Mouse (Mus musculus) MEL (cell line): Measurements from ENCODE around the gene Abca17. TPM values are rescaled to one million over a fixed set of nuclear protein-coding genes. Genes with fewer than 3 reads are reported as not detected.

Experiments
- DNase-seq: peaks from one replicate; pipeline ENCODE4 v3.0.0; 2011; ENCODE audit warnings: low read depth, low spot score
- H3K27ac ChIP-seq: 2 replicates; pipeline ENCODE4 v1.5.1; 2012; ENCODE audit warnings: low read depth, mild to moderate bottlenecking, control low read depth, low read length, moderate library complexity; ENCODE audit not compliant: control insufficient read depth
- H3K27me3 ChIP-seq, 2 experiments: fragments of 150-350 bp in 1 of 2; sonication (generic) in 1 of 2; 2 replicates each; pipeline ENCODE4 v1.6.1; 2012; ENCODE audit warnings: low read length in 2 of 2, mild to moderate bottlenecking in 2 of 2, improper control_type of control experiment in 1 of 2, moderate library complexity in 1 of 2; ENCODE audit not compliant: insufficient read depth in 2 of 2, control insufficient read depth in 1 of 2
- H3K36me3 ChIP-seq, 2 experiments: 2 replicates each; pipeline ENCODE4 v1.6.1; 2012 to 2014; ENCODE audit warnings: low read length in 2 of 2, improper control_type of control experiment in 1 of 2, inconsistent platforms in 1 of 2, mild to moderate bottlenecking in 1 of 2; ENCODE audit not compliant: insufficient read depth in 2 of 2, control insufficient read depth in 1 of 2
- H3K4me1 ChIP-seq, 2 experiments: fragments of 150-350 bp in 1 of 2; sonication (generic) in 1 of 2; 2 replicates each; pipeline ENCODE4 v1.6.1; 2012; ENCODE audit warnings: low read length in 2 of 2, improper control_type of control experiment in 1 of 2, mild to moderate bottlenecking in 1 of 2; ENCODE audit not compliant: insufficient read depth in 2 of 2, control insufficient read depth in 1 of 2
- H3K4me3 ChIP-seq, 2 experiments: fragments of 150-350 bp in 1 of 2; sonication (generic) in 1 of 2; 2 replicates each; pipeline ENCODE4 v1.5.1; 2012; ENCODE audit warnings: low read depth in 2 of 2, low read length in 2 of 2, mild to moderate bottlenecking in 2 of 2, moderate library complexity in 2 of 2, control low read depth in 1 of 2, improper control_type of control experiment in 1 of 2; ENCODE audit not compliant: control insufficient read depth in 1 of 2, insufficient read depth in 1 of 2
- H3K79me2 ChIP-seq: 2 replicates; pipeline ENCODE4 v1.6.1; 2012; ENCODE audit warnings: mild to moderate bottlenecking, low read length, moderate library complexity; ENCODE audit not compliant: control insufficient read depth, poor library complexity, insufficient read depth
- H3K9ac ChIP-seq: 2 replicates; pipeline ENCODE4 v1.6.1; 2012; ENCODE audit warnings: low read depth, mild to moderate bottlenecking, control low read depth, low read length, moderate library complexity; ENCODE audit not compliant: control insufficient read depth, poor library complexity, severe bottlenecking
- H3K9me3 ChIP-seq: fragments of 150-350 bp; sonication (generic); replicated peaks from 2 replicates; pipeline ENCODE4 v1.6.1; 2012; ENCODE audit warnings: mild to moderate bottlenecking, low read length, improper control_type of control experiment, moderate library complexity; ENCODE audit not compliant: insufficient read depth
- CHD2 ChIP-seq: IDR thresholded peaks from 2 replicates; pipeline ENCODE4 v1.6.1; 2011; ENCODE audit warnings: low read length, improper control_type of control experiment
- CTCF ChIP-seq, 3 experiments: IDR thresholded peaks in 2 of 3; conservative IDR thresholded peaks in 1 of 3; 2 replicates each; pipeline ENCODE4 v1.5.1; 2011 to 2012; ENCODE audit warnings: low read length in 3 of 3, low read depth in 2 of 3, mild to moderate bottlenecking in 2 of 3, improper control_type of control experiment in 1 of 3, inconsistent platforms in 1 of 3, mixed read lengths in 1 of 3, moderate library complexity in 1 of 3; ENCODE audit not compliant: control insufficient read depth in 1 of 3, insufficient read depth in 1 of 3, poor library complexity in 1 of 3, severe bottlenecking in 1 of 3
- E2F4 ChIP-seq: IDR thresholded peaks from 2 replicates; pipeline ENCODE4 v1.6.1; 2011; ENCODE audit warnings: low read depth, low read length, improper control_type of control experiment, borderline replicate concordance
- ELF1 ChIP-seq: IDR thresholded peaks from 2 replicates; pipeline ENCODE4 v1.6.1; 2014; ENCODE audit warnings: low read depth, mild to moderate bottlenecking, inconsistent platforms, low read length, improper control_type of control experiment, moderate library complexity
- ETS1 ChIP-seq: IDR thresholded peaks from 2 replicates; pipeline ENCODE4 v1.6.1; 2012; ENCODE audit warnings: low read depth, mild to moderate bottlenecking, inconsistent platforms, low read length, improper control_type of control experiment, moderate library complexity
- GABPA ChIP-seq: IDR thresholded peaks from 2 replicates; pipeline ENCODE4 v1.6.1; 2012; ENCODE audit warnings: low read depth, mild to moderate bottlenecking, inconsistent platforms, low read length, improper control_type of control experiment, moderate library complexity
- HCFC1 ChIP-seq: IDR thresholded peaks from 2 replicates; pipeline ENCODE4 v1.6.1; 2012; ENCODE audit warnings: low read depth, mild to moderate bottlenecking, inconsistent platforms, low read length, improper control_type of control experiment, moderate library complexity
- MAFK ChIP-seq: IDR thresholded peaks from 2 replicates; pipeline ENCODE4 v1.6.1; 2011; ENCODE audit warnings: low read depth, mild to moderate bottlenecking, low read length, improper control_type of control experiment, borderline replicate concordance
- MAZ ChIP-seq: IDR thresholded peaks from 2 replicates; pipeline ENCODE4 v1.6.1; 2012; ENCODE audit warnings: low read depth, mild to moderate bottlenecking, inconsistent platforms, low read length, improper control_type of control experiment
- MEF2A ChIP-seq: IDR thresholded peaks from 2 replicates; pipeline ENCODE4 v1.6.1; 2014; ENCODE audit warnings: low read depth, mild to moderate bottlenecking, inconsistent platforms, low read length, improper control_type of control experiment; ENCODE audit not compliant: poor library complexity, insufficient replicate concordance, severe bottlenecking; ENCODE audit errors: extremely low read depth
- MXI1 ChIP-seq: IDR thresholded peaks from 2 replicates; pipeline ENCODE4 v1.6.1; 2011; ENCODE audit warnings: mild to moderate bottlenecking, low read depth, low read length, improper control_type of control experiment
- MYB ChIP-seq: IDR thresholded peaks from 2 replicates; pipeline ENCODE4 v1.6.1; 2011; ENCODE audit warnings: mild to moderate bottlenecking, low read depth, low read length, improper control_type of control experiment
- MYC ChIP-seq: IDR thresholded peaks from 2 replicates; pipeline ENCODE4 v1.6.1; 2011; ENCODE audit warnings: low read depth, mild to moderate bottlenecking, low read length, improper control_type of control experiment, moderate library complexity
- POLR2A ChIP-seq, 2 experiments: IDR thresholded peaks; 2 replicates each; pipeline ENCODE4 v1.6.1; 2011 to 2012; ENCODE audit warnings: low read length in 2 of 2, mild to moderate bottlenecking in 2 of 2, control low read depth in 1 of 2, improper control_type of control experiment in 1 of 2, low read depth in 1 of 2, moderate library complexity in 1 of 2; ENCODE audit not compliant: control insufficient read depth in 1 of 2, insufficient read depth in 1 of 2, poor library complexity in 1 of 2
- POLR2AphosphoS5 ChIP-seq: IDR thresholded peaks from 2 replicates; pipeline ENCODE4 v1.6.1; 2012; ENCODE audit warnings: low read depth, borderline replicate concordance, mild to moderate bottlenecking, inconsistent platforms, low read length, moderate library complexity, mixed read lengths
- SIN3A ChIP-seq: IDR thresholded peaks from 2 replicates; pipeline ENCODE4 v1.6.1; 2012; ENCODE audit warnings: low read length, improper control_type of control experiment, inconsistent platforms
- TAL1 ChIP-seq: IDR thresholded peaks from 2 replicates; pipeline ENCODE4 v1.6.1; 2012; ENCODE audit warnings: mild to moderate bottlenecking, inconsistent platforms, low read length, moderate library complexity, mixed read lengths
- TCF12 ChIP-seq: IDR thresholded peaks from 2 replicates; pipeline ENCODE4 v1.6.1; 2014; ENCODE audit warnings: low read depth, mild to moderate bottlenecking, inconsistent platforms, low read length, improper control_type of control experiment, moderate library complexity
- UBTF ChIP-seq: IDR thresholded peaks from 2 replicates; pipeline ENCODE4 v1.6.1; 2012; ENCODE audit warnings: low read depth, mild to moderate bottlenecking, inconsistent platforms, low read length, improper control_type of control experiment, moderate library complexity, borderline replicate concordance; ENCODE audit not compliant: insufficient read depth
- USF1 ChIP-seq: IDR thresholded peaks from 2 replicates; pipeline ENCODE4 v1.6.1; 2014; ENCODE audit warnings: low read depth, mild to moderate bottlenecking, inconsistent platforms, low read length, improper control_type of control experiment, moderate library complexity
- USF2 ChIP-seq, 2 experiments: IDR thresholded peaks; 2 replicates each; pipeline ENCODE4 v1.6.1; 2011 to 2012; ENCODE audit warnings: improper control_type of control experiment in 2 of 2, low read length in 2 of 2, borderline replicate concordance in 1 of 2, inconsistent platforms in 1 of 2, low read depth in 1 of 2, mild to moderate bottlenecking in 1 of 2; ENCODE audit not compliant: insufficient read depth in 1 of 2
- ZKSCAN1 ChIP-seq: IDR thresholded peaks from 2 replicates; pipeline ENCODE4 v1.6.1; 2012; ENCODE audit warnings: low read depth, mild to moderate bottlenecking, inconsistent platforms, low read length, improper control_type of control experiment, moderate library complexity
- ZNF384 ChIP-seq: IDR thresholded peaks from 2 replicates; pipeline ENCODE4 v1.6.1; 2012; ENCODE audit warnings: low read depth, mild to moderate bottlenecking, inconsistent platforms, low read length, improper control_type of control experiment
- polyA plus RNA-seq, 2 experiments: library from polyadenylated mRNA; stranded (reverse) in 1 of 2; unstranded in 1 of 2; fragments of >175 nt in 1 of 2; fragments of >200 nt in 1 of 2; gene quantifications; 2 replicates each; pipeline versions ENCODE4 v1.2.1 to v1.2.4; 2012; ENCODE audit warnings: low replicate concordance in 2 of 2, low read depth in 1 of 2; ENCODE audit not compliant: insufficient read length in 2 of 2, insufficient read depth in 1 of 2, missing spikeins in 1 of 2
- total RNA-seq: library from RNA; depleted of rRNA; stranded (reverse); fragments of 300-350 nt; gene quantifications from 2 replicates; pipeline ENCODE4 v1.2.3, GENCODE M21; 2012

The Abca17 gene
- total and polyA plus RNA-seq, 3 experiments = 0.03 to 0.04 TPM; not detected in 1

DNA sequence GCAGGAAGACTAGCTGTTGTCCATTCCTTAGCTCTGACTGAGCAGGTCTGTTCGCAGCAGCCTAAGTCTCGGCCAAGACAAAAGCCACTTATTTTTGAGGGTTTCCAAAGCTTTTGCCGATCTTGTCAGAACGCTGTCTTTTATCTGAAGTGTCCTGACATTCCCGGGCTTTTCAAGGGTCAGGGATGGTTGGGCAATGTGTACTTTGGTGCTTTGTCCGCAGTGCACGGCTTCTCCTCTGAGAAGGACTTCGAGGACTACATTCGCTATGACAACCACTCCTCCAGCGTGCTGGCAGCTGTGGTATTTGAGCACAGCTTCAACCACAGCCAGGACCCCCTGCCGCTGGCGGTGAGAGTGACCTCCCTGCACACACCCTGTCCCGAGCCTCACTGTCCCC, 15.0 kb upstream of the Abca17 start:
- no peak for DNase-seq
- Histone ChIP-seq H3K79me2 (no peaks in the 10 kb centered on the region), H3K9ac (no peak overlapping the region), H3K4me3 (no peak overlapping the region), H3K27me3 (no peaks in the 10 kb centered on the region), H3K36me3 (peaks cover 0 to 17% of the 10 kb centered on the region in 2 experiments; a peak in 2 of 4 replicates), H3K27ac (no peak overlapping the region), H3K4me1 (no peaks in the 10 kb centered on the region), H3K9me3 (no peaks in the 10 kb centered on the region)
- TF ChIP-seq SIN3A (no peak), MEF2A (no peak), CTCF (IDR thresholded peaks at IDR 0.05 in 2 of 3, conservative IDR thresholded peaks at IDR 0.05 in 1 of 3; ENCODE audit: control insufficient read depth in 1 of 3, insufficient read depth in 1 of 3, low read depth in 2 of 3, low read length in 3 of 3, poor library complexity in 1 of 3, severe bottlenecking in 1 of 3) (no peak)
- TF ChIP-seq, all 39 proteins: peak for 0

DNA sequence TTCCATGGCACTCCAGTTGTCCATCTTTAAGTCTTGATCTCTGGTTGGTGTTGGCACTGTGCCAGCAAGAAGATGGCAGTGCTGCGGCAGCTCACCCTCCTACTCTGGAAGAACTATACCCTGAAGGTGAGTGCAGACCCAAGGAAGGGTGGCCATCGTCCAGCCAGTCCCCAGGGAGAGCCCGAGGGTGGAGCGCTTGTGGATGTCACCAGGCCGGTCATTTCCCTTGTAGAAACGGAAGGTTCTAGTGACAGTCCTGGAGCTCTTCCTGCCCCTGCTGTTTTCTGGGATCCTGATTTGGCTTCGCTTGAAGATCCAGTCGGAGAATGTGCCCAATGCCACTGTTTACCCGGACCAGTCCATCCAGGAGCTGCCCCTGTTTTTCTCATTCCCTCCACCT, 13.6 kb upstream of the Abca17 start:
- TF ChIP-seq USF2 (IDR thresholded peaks at IDR 0.05; ENCODE audit: borderline replicate concordance in 1 of 2, insufficient read depth in 1 of 2, low read depth in 1 of 2, low read length in 2 of 2) (no peak), HCFC1 (no peak), POLR2A (IDR thresholded peaks at IDR 0.05; ENCODE audit: control insufficient read depth in 1 of 2, insufficient read depth in 1 of 2, low read depth in 1 of 2, low read length in 2 of 2, poor library complexity in 1 of 2) (no peak)
- H3K36me3 ChIP-seq = peaks cover 0 to 16% of the 10 kb centered on the region in 2 experiments; a peak in 2 of 4 replicates

DNA sequence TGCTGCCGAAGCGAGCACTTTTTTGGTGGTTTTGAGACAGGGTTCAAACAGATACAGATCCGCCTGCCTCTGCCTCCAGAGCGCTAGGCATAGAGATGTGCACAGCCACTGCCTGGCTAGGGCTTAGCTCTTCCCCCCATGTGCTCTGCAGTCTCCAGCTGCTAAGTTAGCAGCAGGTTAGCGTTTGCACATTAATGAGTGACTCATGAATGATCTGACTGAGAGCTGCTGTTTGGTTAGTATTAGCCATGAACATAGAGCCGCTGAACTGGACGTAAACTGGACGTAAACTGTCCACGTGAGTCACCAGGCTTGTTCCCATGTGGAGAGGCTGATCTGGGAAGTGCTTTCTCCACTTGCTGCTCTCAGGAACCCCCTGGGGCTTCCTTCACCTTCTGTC, 11.7 kb upstream of the Abca17 start:
- H3K4me3 ChIP-seq = no peak overlapping the region
- H3K9me3 ChIP-seq = no peaks in the 10 kb centered on the region
- no peak for DNase-seq
- no peaks in the 10 kb centered on the region for H3K27me3 ChIP-seq
- no peaks in the 10 kb centered on the region for H3K4me1 ChIP-seq
- peaks cover 6% of the 10 kb centered on the region; the same call in 1 of the 2 replicates for H3K79me2 ChIP-seq
- H3K27ac ChIP-seq = no peak overlapping the region
- H3K36me3 ChIP-seq = peaks cover 0 to 22% of the 10 kb centered on the region in 2 experiments; a peak in 2 of 4 replicates
- H3K9ac ChIP-seq = no peak overlapping the region
- TF ChIP-seq POLR2AphosphoS5 = no peak
- TF ChIP-seq TAL1 = no peak
- TF ChIP-seq E2F4 = no peak
- no peak for TF ChIP-seq USF1
- no peak for TF ChIP-seq ETS1
- no peak for TF ChIP-seq CHD2
- no peak for TF ChIP-seq USF2 (IDR thresholded peaks at IDR 0.05; ENCODE audit: borderline replicate concordance in 1 of 2, insufficient read depth in 1 of 2, low read depth in 1 of 2, low read length in 2 of 2)
- no peak for TF ChIP-seq UBTF
- no peak for TF ChIP-seq MXI1
- TF ChIP-seq MYC = no peak
- no peak for TF ChIP-seq TCF12
- TF ChIP-seq MYB = no peak
- TF ChIP-seq MAZ = no peak
- TF ChIP-seq ZNF384 = no peak
- no peak for TF ChIP-seq MAFK
- TF ChIP-seq POLR2A (IDR thresholded peaks at IDR 0.05; ENCODE audit: control insufficient read depth in 1 of 2, insufficient read depth in 1 of 2, low read depth in 1 of 2, low read length in 2 of 2, poor library complexity in 1 of 2) = no peak
- TF ChIP-seq ELF1 = no peak
- no peak for TF ChIP-seq GABPA
- no peak for TF ChIP-seq ZKSCAN1
- no peak for TF ChIP-seq SIN3A
- TF ChIP-seq, all 39 proteins: peak for 0

More for the DNA sequence above, 13.6 kb upstream of the Abca17 start:
- Histone ChIP-seq H3K79me2 (no peaks in the 10 kb centered on the region), H3K27me3 (no peaks in the 10 kb centered on the region), H3K4me3 (no peak overlapping the region), H3K4me1 (no peaks in the 10 kb centered on the region), H3K9me3 (no peaks in the 10 kb centered on the region), H3K27ac (no peak overlapping the region), H3K9ac (no peak overlapping the region)
- DNase-seq = no peak
